In genomic region chr9:116974134-116974533, GRCm38 (mm10) we compare ENCODE assay signal across 13 mouse cellular contexts.
DNase-seq lines count a peak whose midpoint lies in the region; ATAC-seq and TF ChIP-seq lines count a peak whose summit lies in the region.
"Had no signal": no experiment of that assay in that cellular context is flagged by ENCODE, and none has a peak within 500 bp of the region (broad histone marks: within the 10 kb centered on the region; RNA-seq: fewer than 3 reads in every experiment).

No protein-coding gene starts in this region.

- H3K9me3 ChIP-seq in heart, embryonic 13.5 days = peaks cover 7% of the 10 kb centered on the region; the same call in 1 of the 2 replicates
- no peaks in the 10 kb centered on the region for H3K9me3 ChIP-seq in heart, embryonic 11.5 days (replicated peaks; ENCODE audit: control insufficient read depth, low read length)
- H3K9me3 ChIP-seq in stomach, postnatal 0 days (ENCODE audit: control insufficient read depth, low read length) = no peaks in the 10 kb centered on the region

- TF ChIP-seq EP300 in stomach, postnatal 0 days (optimal IDR thresholded peaks at IDR 0.05) = no peak

- H3K4me3 ChIP-seq in heart, embryonic 13.5 days = no peak overlapping the region
- H3K4me3 ChIP-seq in heart, embryonic 11.5 days (ENCODE audit: low read depth, low read length) = no peak overlapping the region
- no peak overlapping the region for H3K4me3 ChIP-seq in stomach, postnatal 0 days (ENCODE audit: low read depth, low read length)
- H3K4me3 ChIP-seq: limb, embryonic 12.5 days had no signal

- no peak overlapping the region for H3K9ac ChIP-seq in heart, embryonic 13.5 days
- no peak overlapping the region for H3K9ac ChIP-seq in heart, embryonic 11.5 days (ENCODE audit: low read depth, low read length)
- no peak overlapping the region for H3K9ac ChIP-seq in stomach, postnatal 0 days (ENCODE audit: low read length)
- H3K9ac ChIP-seq: limb, embryonic 12.5 days had no signal

- 78% methylated on average over 3 of the region's 3 CpGs for WGBS in heart, embryonic 13.5 days
- WGBS in heart, embryonic 11.5 days (ENCODE audit: insufficient replicate concordance) = 83% methylated on average over 3 of the region's 3 CpGs
- WGBS in stomach, postnatal 0 days = 93% methylated on average over 3 of the region's 3 CpGs

- H3K27ac ChIP-seq in heart, embryonic 13.5 days (replicated peaks) = peak overlapping the region; percentile 70
- no peak overlapping the region for H3K27ac ChIP-seq in heart, embryonic 11.5 days (ENCODE audit: low read depth, low read length)
- no peak overlapping the region for H3K27ac ChIP-seq in stomach, postnatal 0 days (replicated peaks)
- H3K27ac ChIP-seq: limb, embryonic 12.5 days had no signal

- H3K4me1 ChIP-seq in heart, embryonic 13.5 days = peaks cover 8% of the 10 kb centered on the region
- no peaks in the 10 kb centered on the region for H3K4me1 ChIP-seq in heart, embryonic 11.5 days (ENCODE audit: control insufficient read depth, insufficient read depth, low read length)
- no peaks in the 10 kb centered on the region for H3K4me1 ChIP-seq in stomach, postnatal 0 days (replicated peaks; ENCODE audit: control insufficient read depth, insufficient read depth)
- H3K4me1 ChIP-seq: limb, embryonic 12.5 days had no signal

- DNase-seq in kidney, postnatal 10 days = peak; percentile 42
- no peak for DNase-seq in kidney, adult 18-20 months
- peak; percentile 41 for DNase-seq in testis, postnatal 10 days (ENCODE audit: low spot score)
- DNase-seq in testis, postnatal 14 days (ENCODE audit: low spot score) = no peak
- DNase-seq in stomach, postnatal 0 days (ENCODE audit: low spot score) = no peak
- DNase-seq in embryo, embryonic 9.5 days (ENCODE audit: extremely low spot score) = no peak
- DNase-seq: B cell, adult 2 months; right cerebral cortex, postnatal 14 days; thymus, postnatal 25 days had no signal

- peak; percentile 56 for TF ChIP-seq CTCF in stomach, postnatal 0 days (IDR thresholded peaks at IDR 0.05; ENCODE audit: low read depth)

- peaks cover 8% of the 10 kb centered on the region for H3K36me3 ChIP-seq in heart, embryonic 13.5 days
- H3K36me3 ChIP-seq in heart, embryonic 11.5 days (ENCODE audit: control insufficient read depth, insufficient read depth, low read length) = no peaks in the 10 kb centered on the region
- H3K36me3 ChIP-seq in stomach, postnatal 0 days (ENCODE audit: control insufficient read depth, insufficient read depth, low read length) = no peaks in the 10 kb centered on the region

- no peaks in the 10 kb centered on the region for H3K27me3 ChIP-seq in heart, embryonic 13.5 days (replicated peaks)
- no peaks in the 10 kb centered on the region for H3K27me3 ChIP-seq in heart, embryonic 11.5 days (ENCODE audit: control insufficient read depth, insufficient read depth, low read length)
- no peaks in the 10 kb centered on the region for H3K27me3 ChIP-seq in stomach, postnatal 0 days (ENCODE audit: control insufficient read depth, insufficient read depth, low read length)
- H3K27me3 ChIP-seq: limb, embryonic 12.5 days had no signal

- ATAC-seq in heart, embryonic 13.5 days (ENCODE audit: extremely low read depth, insufficient number of reproducible peaks, low FRiP score, low TSS enrichment) = no peak
- ATAC-seq in heart, embryonic 11.5 days (replicated peaks; ENCODE audit: insufficient number of reproducible peaks, low FRiP score, low TSS enrichment) = no peak
- ATAC-seq in stomach, postnatal 0 days (ENCODE audit: low FRiP score, low TSS enrichment) = no peak
- ATAC-seq: inflammation-experienced regulatory T-cells, adult 6 months had no signal

- H3K4me2 ChIP-seq in heart, embryonic 13.5 days = no peak overlapping the region
- no peak overlapping the region for H3K4me2 ChIP-seq in heart, embryonic 11.5 days
- no peak overlapping the region for H3K4me2 ChIP-seq in stomach, postnatal 0 days (replicated peaks; ENCODE audit: low read depth)
- H3K4me2 ChIP-seq: limb, embryonic 12.5 days had no signal

Comparison
In these comparisons a context has a peak if more than half of its experiments do, and no peak if none do; other contexts are left out.
1. DNase-seq: peak in kidney, postnatal 10 days (single experiment) and testis, postnatal 10 days (single experiment); none in kidney, adult 18-20 months (single experiment), testis, postnatal 14 days (single experiment), stomach, postnatal 0 days (single experiment) and embryo, embryonic 9.5 days (single experiment).